Mouse (Mus musculus): ENCODE measurements around the gene Kcnk4. TPM values are rescaled to one million over a fixed set of nuclear protein-coding genes. Genes with fewer than 3 reads are reported as not detected.
A peak's percentile ranks its signal among the peaks of the same experiment; 100 is the strongest.

Gene Kcnk4
- total RNA-seq (2021), result under 1 TPM; 0.23 to 0.35 TPM
- long read RNA-seq, experiment 1, result 0 reads
- long read RNA-seq, experiment 2, partial matches to known transcripts, result 0 of 2 reads
- long read RNA-seq, experiment 2, other reads (novel, unspliced or antisense), result 0 of 2 reads

GRCm38 (mm10) chr19:6934195-6934977, at the start of gene Kcnk4:
TSS of gene Kcnk4 (minus strand) at chr19:6934515.
- DNase-seq (ENCODE audit: low spot score in 2 of 2), result no peak

DNA sequence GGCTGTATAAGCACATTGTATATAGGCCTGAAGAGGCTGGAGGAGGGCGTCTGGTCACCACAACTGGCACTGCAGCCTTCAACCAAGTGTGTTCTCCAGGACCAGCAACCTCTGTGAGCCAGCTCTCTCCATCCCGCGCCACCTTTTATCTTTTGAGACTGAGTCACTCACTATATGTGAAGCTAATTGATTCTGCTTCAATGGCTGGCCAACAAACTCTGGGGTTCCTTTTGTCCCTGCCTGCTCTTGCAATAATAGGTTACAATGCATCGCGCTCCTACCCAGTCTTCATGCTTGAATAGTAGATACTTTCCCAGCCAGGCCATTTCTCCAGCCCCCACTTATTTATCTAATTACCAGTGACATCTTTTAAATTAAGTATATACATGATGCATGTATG, 49.3 kb upstream of the Kcnk4 start:
- no peak for DNase-seq (ENCODE audit: low spot score in 2 of 2)

- no peak for DNase-seq (ENCODE audit: low spot score in 2 of 2)
Observed at GRCm38 (mm10) chr19:6981465-6981864, 47.1 kb upstream of the Kcnk4 start.

GRCm38 (mm10) chr19:6980381-6981093, 46.2 kb upstream of the Kcnk4 start, which contains the start of gene Fkbp2:
TSS of gene Fkbp2 (minus strand) at chr19:6980501.
- DNase-seq (ENCODE audit: low spot score in 2 of 2), result peak; percentile 96 to 97

- DNase-seq (ENCODE audit: low spot score in 2 of 2), result peak; percentile 99
Observed at GRCm38 (mm10) chr19:6979486-6980380, 45.4 kb upstream of the Kcnk4 start.

DNA sequence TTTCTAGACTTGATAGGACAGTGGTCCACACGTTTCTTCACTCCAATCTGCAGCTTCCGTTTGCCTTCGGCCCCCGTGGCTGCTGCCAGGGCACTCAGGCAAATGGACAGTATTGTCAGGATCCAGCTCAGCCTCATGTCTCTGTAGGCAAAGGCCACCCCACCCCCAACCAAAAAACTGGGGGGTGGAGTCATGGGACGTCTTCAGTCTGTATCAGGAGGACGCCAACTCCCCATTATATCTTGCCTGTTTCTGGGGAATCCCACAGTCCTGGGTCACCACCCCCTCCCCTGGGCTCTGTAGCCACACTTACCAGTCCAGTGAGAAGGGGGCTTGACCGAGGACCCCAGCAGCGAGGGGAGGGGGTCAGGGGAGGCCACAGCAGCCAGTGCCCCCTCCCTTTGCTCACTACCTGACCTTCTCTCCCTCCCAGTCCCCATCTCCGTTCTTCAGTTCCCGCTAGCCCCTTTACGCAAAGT, 44.7 kb upstream of the Kcnk4 start:
- peak; percentile 46 to 50 for DNase-seq (ENCODE audit: low spot score in 2 of 2)

DNA sequence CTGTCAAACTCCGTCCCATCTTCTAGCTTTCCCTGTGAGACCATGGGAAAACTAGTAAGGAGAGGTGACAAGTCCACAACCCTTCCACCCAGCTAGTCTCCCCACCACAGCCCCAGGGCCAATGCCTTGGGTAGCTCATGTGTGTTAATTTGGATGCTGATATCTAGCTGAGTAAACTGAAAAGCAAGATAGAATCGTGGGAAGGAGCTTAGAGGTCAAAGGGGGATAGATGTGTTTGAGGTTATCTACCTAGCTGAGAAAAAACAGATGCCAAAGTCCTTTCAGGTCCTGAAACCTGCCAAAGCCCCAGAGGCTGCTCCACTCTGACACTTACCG, 44.3 kb upstream of the Kcnk4 start:
- no peak for DNase-seq (ENCODE audit: low spot score in 2 of 2)

- DNase-seq (ENCODE audit: low spot score in 2 of 2), result no peak
Observed at GRCm38 (mm10) chr19:6977759-6978638, 43.7 kb upstream of the Kcnk4 start.

GRCm38 (mm10) chr19:6975537-6976521, 41.5 kb upstream of the Kcnk4 start, which contains the start of gene Plcb3:
TSS of gene Plcb3 (minus strand) at chr19:6976470.
- peak; percentile 51 to 52 for DNase-seq (ENCODE audit: low spot score in 2 of 2)

DNA sequence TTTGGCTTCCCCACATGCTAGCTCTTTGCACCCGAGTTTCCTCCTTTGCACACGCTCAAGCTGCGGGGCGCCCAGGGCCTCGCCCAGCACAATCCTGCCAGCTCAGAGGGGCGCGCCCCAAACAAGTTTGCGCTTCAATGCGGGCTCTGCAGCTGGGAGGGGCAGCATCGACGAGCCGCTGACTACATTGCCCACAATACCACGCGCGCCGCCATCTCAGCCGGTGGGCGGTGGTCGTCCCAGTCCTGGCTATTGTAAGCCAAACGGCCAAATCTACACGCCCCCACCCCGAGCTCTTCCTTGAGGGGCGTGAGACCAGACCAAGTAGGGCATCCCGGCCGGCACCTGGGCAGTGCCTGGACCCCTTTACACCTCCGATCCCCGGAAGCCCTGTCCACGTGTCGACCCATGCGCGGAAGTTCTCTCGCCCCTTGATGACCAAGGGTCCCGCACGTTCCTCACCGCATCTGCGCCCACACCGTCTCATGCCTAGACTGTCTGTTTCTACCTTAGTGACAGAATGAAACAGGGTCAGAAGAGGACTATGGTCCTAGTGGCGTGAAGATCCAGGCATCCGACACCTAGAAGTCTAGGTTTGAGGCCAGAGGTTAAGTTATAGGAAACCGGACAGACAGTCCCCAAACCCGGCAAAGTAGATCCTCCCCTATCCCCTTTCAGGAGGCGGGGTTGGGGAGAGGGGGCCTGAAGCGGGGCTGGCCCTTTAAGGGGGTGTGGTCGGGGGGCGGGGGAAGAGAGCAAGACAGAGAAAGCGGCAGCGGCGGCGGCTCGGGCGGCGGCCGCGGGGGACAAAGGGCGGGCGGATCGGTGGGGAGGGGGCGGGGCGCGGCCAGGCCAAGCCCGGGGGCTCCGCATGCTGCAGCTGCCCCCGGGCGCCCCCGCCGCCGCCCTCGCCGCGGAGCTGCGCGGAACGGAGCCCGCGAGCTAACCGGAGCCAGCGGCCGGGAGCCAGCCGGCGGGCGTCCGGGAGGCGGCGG, 40.2 kb upstream of the Kcnk4 start, which contains the start of gene Ppp1r14b:
Gene Ppp1r14b, plus strand, starts transcription at position 758 of the 995 bp plus-strand sequence.
- peak; percentile 71 to 73 for DNase-seq (ENCODE audit: low spot score in 2 of 2)

DNA sequence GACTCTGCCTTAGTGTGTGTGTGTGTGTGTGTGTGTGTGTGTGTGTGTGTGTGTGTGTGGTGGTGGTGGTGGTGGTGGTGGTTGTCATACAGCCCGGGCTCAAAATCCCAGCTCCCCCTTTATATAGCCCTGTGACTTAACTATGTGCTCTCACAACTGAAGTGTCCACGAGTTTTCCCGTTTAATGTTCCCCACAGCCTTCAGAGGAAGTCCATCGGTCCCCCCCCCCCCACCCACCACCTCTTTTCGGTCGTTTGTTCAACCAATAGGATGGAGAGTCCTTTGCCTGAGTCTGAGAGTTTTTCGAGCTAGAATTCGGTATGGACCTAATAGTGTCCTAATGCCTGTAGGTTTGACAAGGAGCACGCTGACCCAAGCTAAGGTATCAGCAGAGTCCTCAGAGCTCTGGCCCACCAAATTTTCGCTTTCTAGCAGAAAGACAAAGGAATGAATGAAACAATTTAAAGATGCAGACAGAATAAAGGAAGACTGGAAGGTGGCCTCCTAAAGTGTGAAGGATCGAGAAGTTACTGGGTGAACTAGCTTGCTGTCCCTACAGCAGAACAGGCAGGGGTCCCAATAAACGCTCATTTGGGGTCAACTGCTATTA, 39.4 kb upstream of the Kcnk4 start:
- no peak for DNase-seq (ENCODE audit: low spot score in 2 of 2)

DNA sequence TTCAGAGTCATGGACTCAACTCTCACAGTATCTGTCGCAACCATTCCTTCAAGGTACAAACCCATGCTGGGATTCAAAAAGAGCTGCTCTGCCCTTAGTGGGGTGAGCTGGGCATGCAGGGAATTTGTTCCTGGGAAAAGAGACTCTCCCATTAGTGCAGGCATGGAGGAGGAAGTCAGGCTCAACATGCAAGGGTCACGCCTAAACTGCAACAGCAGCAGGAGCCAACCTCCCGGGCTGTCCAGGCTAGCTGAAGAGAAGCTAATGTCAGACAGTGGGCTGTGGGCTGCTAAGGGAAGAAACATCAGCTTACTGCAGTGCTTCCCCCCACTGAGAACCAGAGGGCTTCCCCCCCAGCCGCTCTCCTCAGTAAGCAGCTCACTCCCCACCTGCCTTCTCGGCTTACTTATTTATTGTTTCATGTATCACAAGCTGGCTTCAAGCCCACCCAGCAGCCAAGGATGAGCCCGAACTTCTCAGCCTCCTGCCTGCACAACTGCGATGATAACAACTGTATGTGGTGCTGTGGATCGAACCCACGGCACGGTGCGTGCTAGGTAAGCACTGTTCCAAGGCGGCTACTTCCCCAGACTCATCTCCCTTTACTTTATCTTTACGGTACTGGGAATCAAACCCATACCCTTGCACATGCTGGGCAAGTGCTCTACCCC, 38.1 kb upstream of the Kcnk4 start:
- DNase-seq (ENCODE audit: low spot score in 2 of 2), result no peak

GRCm38 (mm10) chr19:6971644-6972043, 37.3 kb upstream of the Kcnk4 start:
- DNase-seq (ENCODE audit: low spot score in 2 of 2), result no peak

GRCm38 (mm10) chr19:6970460-6971085, 36.3 kb upstream of the Kcnk4 start:
- DNase-seq (ENCODE audit: low spot score in 2 of 2), result no peak

GRCm38 (mm10) chr19:6969665-6970381, 35.5 kb upstream of the Kcnk4 start:
- DNase-seq (ENCODE audit: low spot score in 2 of 2), result peak; percentile 80 to 90
